Mouse (Mus musculus) liver, embryonic 14.5 days (tissue): ENCODE results near the gene Lhcgr. TPM values are rescaled to one million over a fixed set of nuclear protein-coding genes. Genes with fewer than 3 reads are reported as not detected.

Experiments
- ATAC-seq: fragments of 200-750 bp; cut with Nextera tagmentation; 2 replicates; pipeline ENCODE4 v1.8.0; 2017; ENCODE audit warnings: moderate number of reproducible peaks, mild to moderate bottlenecking, moderate library complexity; ENCODE audit not compliant: insufficient read depth
- DNase-seq, 3 experiments: peaks; one replicate each; pipeline ENCODE4 v3.0.0-alpha.2; 2012 to 2013; ENCODE audit warnings: low read depth in 3 of 3, low spot score in 3 of 3
- H3K27ac ChIP-seq: fragments of 300-500 bp; sonication (generic); 2 replicates; pipeline ENCODE4 v1.5.1; 2014; ENCODE audit warnings: moderate library complexity, mild to moderate bottlenecking, control low read depth, inconsistent platforms
- H3K27me3 ChIP-seq: fragments of 300-500 bp; sonication (generic); 2 replicates; pipeline ENCODE4 v1.6.1; 2014; ENCODE audit warnings: mild to moderate bottlenecking, low read length, moderate library complexity; ENCODE audit not compliant: control insufficient read depth, insufficient read depth
- H3K36me3 ChIP-seq: fragments of 300-500 bp; sonication (generic); replicated peaks from 2 replicates; pipeline ENCODE4 v1.6.1; 2014; ENCODE audit warnings: low read depth; ENCODE audit not compliant: control insufficient read depth, insufficient read depth
- H3K4me1 ChIP-seq, 2 experiments: fragments of 200-500 bp in 1 of 2; fragments of 300-500 bp in 1 of 2; sonication (generic) in 1 of 2; replicated peaks; 2 replicates each; pipeline ENCODE4 v1.6.1; 2012 to 2014; ENCODE audit warnings: antibody characterized with exemption in 1 of 2, inconsistent platforms in 1 of 2, low read length in 1 of 2; ENCODE audit not compliant: control insufficient read depth in 2 of 2, insufficient read depth in 2 of 2
- H3K4me2 ChIP-seq: fragments of 300-500 bp; sonication (generic); 2 replicates; pipeline ENCODE4 v1.6.1; 2014; ENCODE audit warnings: low read depth, mild to moderate bottlenecking, control low read depth, moderate library complexity
- H3K4me3 ChIP-seq, 2 experiments: fragments of 200-500 bp in 1 of 2; fragments of 300-500 bp in 1 of 2; sonication (generic) in 1 of 2; 2 replicates each; pipeline ENCODE4 v1.5.1; 2012 to 2014; ENCODE audit warnings: low read depth in 2 of 2, low read length in 2 of 2, mild to moderate bottlenecking in 2 of 2, control low read depth in 1 of 2, inconsistent platforms in 1 of 2, moderate library complexity in 1 of 2; ENCODE audit not compliant: insufficient read depth in 1 of 2
- H3K9ac ChIP-seq: fragments of 300-500 bp; sonication (generic); replicated peaks from 2 replicates; pipeline ENCODE4 v1.6.1; 2014; ENCODE audit warnings: mild to moderate bottlenecking, control low read depth, moderate library complexity
- H3K9me3 ChIP-seq: fragments of 300-500 bp; sonication (generic); 2 replicates; pipeline ENCODE4 v1.6.1; 2016; ENCODE audit warnings: low read length, mixed read lengths; ENCODE audit not compliant: control insufficient read depth
- CTCF ChIP-seq: IDR thresholded peaks from 2 replicates; pipeline ENCODE4 v1.5.1; 2016; ENCODE audit warnings: antibody characterized with exemption, low read depth, control low read depth
- EP300 ChIP-seq: IDR thresholded peaks from 2 replicates; pipeline ENCODE4 v1.6.1; 2016; ENCODE audit warnings: antibody characterized with exemption, low read depth
- WGBS: fragments of 180-500 bp; shearing (Covaris S2); extraction: QIAGEN DNeasy Blood & Tissue Kit; methylation state at CpG from one replicate; pipeline ENCODE4 v1.1.7; 2014; ENCODE audit not compliant: insufficient replicate concordance; 5-methylcytosine and 5-hydroxymethylcytosine counted together
- polyA plus RNA-seq, 2 experiments: library from polyadenylated mRNA; depleted of rRNA in 1 of 2; stranded (reverse) in 1 of 2; unstranded in 1 of 2; fragments of >200 nt; fragmentation: Nextera tagmentation in 1 of 2; extraction: Ambion mirVana in 1 of 2; gene quantifications; 2 replicates each; pipeline versions ENCODE4 v1.2.1 to v1.2.3; 2012 to 2014

Gene Lhcgr
- polyA plus RNA-seq, 2 experiments: not detected

DNA sequence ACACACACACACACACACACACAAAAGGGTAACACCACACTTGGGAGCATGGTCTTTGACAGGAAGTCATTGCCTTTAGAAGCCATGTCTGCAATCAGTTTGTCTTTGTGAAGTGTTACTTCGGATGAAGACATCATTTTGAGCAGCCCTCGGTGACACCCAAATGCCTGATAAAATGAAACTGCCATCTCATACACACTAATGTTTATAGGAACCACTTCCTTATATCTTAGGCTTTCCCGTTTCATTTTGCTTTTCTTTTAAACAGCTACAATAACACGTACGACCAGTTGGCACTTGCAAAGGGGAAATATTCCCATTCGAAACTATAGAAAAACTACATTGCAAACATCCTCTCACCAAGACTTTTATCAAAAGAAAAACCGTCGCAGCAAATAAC lies 42.1 kb downstream of the Lhcgr start:
- DNase-seq (no peak), ATAC-seq (no peak)
- no peaks in the 10 kb centered on the region for H3K4me1 ChIP-seq
- no peaks in the 10 kb centered on the region for H3K27me3 ChIP-seq
- H3K36me3 ChIP-seq: no peaks in the 10 kb centered on the region
- no peak overlapping the region for H3K27ac ChIP-seq
- 59% methylated on average over 8 of the region's 8 CpGs for WGBS
- no peak overlapping the region for H3K9ac ChIP-seq
- no peak overlapping the region for H3K4me3 ChIP-seq
- TF ChIP-seq CTCF (no peak), EP300 (no peak)
- no peaks in the 10 kb centered on the region for H3K9me3 ChIP-seq
- no peak overlapping the region for H3K4me2 ChIP-seq

DNA sequence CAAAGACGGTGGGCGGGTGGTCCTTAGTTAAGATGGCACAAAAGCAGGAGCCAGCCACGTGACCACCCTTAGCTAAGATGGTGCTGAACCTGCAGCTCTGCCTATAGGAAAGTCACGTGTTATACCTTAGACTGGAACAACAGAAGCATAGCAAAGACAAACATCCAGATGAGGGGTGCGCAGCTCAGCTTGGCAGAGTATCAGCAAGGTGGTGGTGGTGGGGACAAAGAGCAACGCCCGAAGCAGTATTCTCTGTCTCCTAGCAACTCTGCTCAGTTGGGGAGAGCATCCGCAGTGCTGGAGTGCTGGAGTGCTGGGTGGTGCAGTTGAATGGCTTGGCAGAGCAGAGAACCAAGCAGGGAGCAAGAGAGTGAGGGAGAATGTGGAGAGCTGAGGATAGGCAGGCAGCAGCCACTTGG lies 85.5 kb downstream of the Lhcgr start:
- ATAC-seq (no peak), DNase-seq (no peak)
- TF ChIP-seq EP300 (no peak), CTCF (no peak)
- no peaks in the 10 kb centered on the region for H3K4me1 ChIP-seq
- no peak overlapping the region for H3K4me3 ChIP-seq
- no peak overlapping the region for H3K9ac ChIP-seq
- H3K9me3 ChIP-seq: no peaks in the 10 kb centered on the region
- H3K36me3 ChIP-seq: no peaks in the 10 kb centered on the region
- H3K27ac ChIP-seq: no peak overlapping the region
- H3K27me3 ChIP-seq: no peaks in the 10 kb centered on the region
- 48% methylated on average over 8 of the region's 8 CpGs for WGBS
- no peak overlapping the region for H3K4me2 ChIP-seq

DNA sequence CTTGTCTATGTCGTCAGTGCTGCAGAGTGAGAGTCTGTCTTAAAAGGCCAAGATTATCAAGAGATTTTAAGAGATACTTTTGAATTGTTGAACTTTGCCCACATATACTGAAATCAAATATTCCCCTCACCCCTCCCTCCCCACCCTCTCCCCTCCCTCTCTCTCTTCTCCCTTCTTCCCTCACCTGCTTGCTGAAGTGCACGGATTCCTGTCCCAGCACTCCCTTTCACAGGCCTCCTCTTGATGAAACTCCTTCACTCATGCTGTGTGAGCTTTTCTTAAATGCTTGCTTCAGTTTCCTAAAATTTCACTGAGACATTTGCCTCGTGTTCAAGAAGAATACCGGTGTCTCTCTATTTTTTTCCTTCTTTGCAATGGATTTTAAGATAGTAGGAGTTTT lies 88.7 kb downstream of the Lhcgr start:
- Histone ChIP-seq H3K27ac (no peak overlapping the region), H3K4me3 (no peak overlapping the region), H3K27me3 (no peaks in the 10 kb centered on the region), H3K36me3 (no peaks in the 10 kb centered on the region), H3K9me3 (no peaks in the 10 kb centered on the region), H3K4me2 (no peak overlapping the region), H3K4me1 (no peaks in the 10 kb centered on the region), H3K9ac (no peak overlapping the region)
- WGBS: 34% methylated on average over 4 of the region's 4 CpGs
- DNase-seq: no peak
- ATAC-seq: no peak
- TF ChIP-seq CTCF: no peak
- no peak for TF ChIP-seq EP300

DNA sequence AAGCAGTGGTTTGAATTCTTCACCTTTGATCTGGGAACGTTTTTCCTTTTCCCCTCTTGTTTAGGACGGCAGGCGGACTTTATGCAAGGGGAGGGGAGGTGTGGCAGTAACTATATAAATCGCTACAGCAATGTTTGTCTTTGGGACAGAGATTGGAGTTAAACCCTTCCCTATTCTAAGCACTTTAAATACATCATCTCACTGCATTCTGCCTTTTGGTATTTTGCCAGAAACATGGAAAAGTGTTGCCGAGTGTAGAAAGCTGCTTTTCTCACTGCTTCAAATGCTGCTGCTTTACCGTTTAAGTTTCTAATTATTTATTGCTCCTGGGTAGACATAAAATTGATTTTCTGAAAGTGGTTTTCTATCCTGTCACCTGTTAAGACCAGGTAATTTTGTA lies 89.4 kb downstream of the Lhcgr start:
- WGBS: 31% methylated on average over 6 of the region's 6 CpGs
- no peaks in the 10 kb centered on the region for H3K4me1 ChIP-seq
- TF ChIP-seq EP300 (no peak), CTCF (no peak)
- no peak overlapping the region for H3K27ac ChIP-seq
- no peak for DNase-seq
- H3K4me3 ChIP-seq: no peak overlapping the region
- H3K36me3 ChIP-seq: no peaks in the 10 kb centered on the region
- H3K4me2 ChIP-seq: no peak overlapping the region
- H3K9ac ChIP-seq: no peak overlapping the region
- ATAC-seq: no peak
- no peaks in the 10 kb centered on the region for H3K27me3 ChIP-seq
- H3K9me3 ChIP-seq: no peaks in the 10 kb centered on the region

DNA sequence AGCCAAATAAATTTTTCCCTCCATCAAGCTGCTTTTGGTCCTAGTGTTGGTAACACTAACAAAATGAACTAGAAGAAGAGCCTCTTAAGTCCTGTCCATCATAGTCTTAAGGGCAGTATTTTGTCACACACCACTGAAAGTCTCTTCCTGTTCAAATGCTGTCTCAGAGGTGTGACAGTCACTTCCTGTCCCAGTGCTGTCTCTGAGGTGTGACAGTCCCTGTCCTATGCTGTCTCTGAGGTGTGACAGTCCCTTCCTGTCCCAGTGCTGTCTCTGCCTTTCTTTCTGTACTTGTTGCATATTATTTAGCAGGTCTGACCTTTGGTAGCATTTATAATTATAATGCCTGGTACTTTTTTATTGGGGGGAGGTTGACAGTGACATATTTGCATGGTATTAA lies 90.9 kb downstream of the Lhcgr start:
- no peak overlapping the region for H3K4me2 ChIP-seq
- no peaks in the 10 kb centered on the region for H3K27me3 ChIP-seq
- DNase-seq (no peak), ATAC-seq (no peak)
- H3K4me3 ChIP-seq: no peak overlapping the region
- no peaks in the 10 kb centered on the region for H3K36me3 ChIP-seq
- TF ChIP-seq CTCF (no peak), EP300 (no peak)
- no peak overlapping the region for H3K27ac ChIP-seq
- no peaks in the 10 kb centered on the region for H3K9me3 ChIP-seq
- no peak overlapping the region for H3K9ac ChIP-seq
- H3K4me1 ChIP-seq: no peaks in the 10 kb centered on the region
